Mouse (Mus musculus): ENCODE measurements at regions not wholly inside any gene's neighbourhood (a gene's known extent, or its start where the extent isn't known, plus 50 kb on each side); places are given as distances from the start of the nearest gene placed in this dataset.

- 78% methylated on average over 9 of the region's 9 CpGs for WGBS
- no peak overlapping the region for H3K4me3 ChIP-seq (ENCODE audit: low read depth, low read length)
- no peaks in the 10 kb centered on the region for H3K4me1 ChIP-seq (replicated peaks; ENCODE audit: control insufficient read depth, insufficient read depth, low read length)
- no peak overlapping the region for H3K27ac ChIP-seq (ENCODE audit: low read depth, low read length)
- H3K9ac ChIP-seq (ENCODE audit: low read depth, low read length) = no peak overlapping the region
- H3K27me3 ChIP-seq (replicated peaks; ENCODE audit: control insufficient read depth, insufficient read depth, low read length) = no peaks in the 10 kb centered on the region
- no peak for ATAC-seq
- no peak overlapping the region for H3K4me2 ChIP-seq (replicated peaks; ENCODE audit: low read depth)
- no peaks in the 10 kb centered on the region for H3K9me3 ChIP-seq (ENCODE audit: control insufficient read depth)
- no peaks in the 10 kb centered on the region for H3K36me3 ChIP-seq (ENCODE audit: control insufficient read depth, insufficient read depth)
- TF ChIP-seq CTCF (IDR thresholded peaks at IDR 0.05; ENCODE audit: low read depth) = no peak
Measured at GRCm38 (mm10) chr7:69890503-69891061, 476.0 kb downstream of the Nr2f2 start.

- Histone ChIP-seq H3K4me2 (replicated peaks; ENCODE audit: low read depth) (no peak overlapping the region), H3K27me3 (replicated peaks; ENCODE audit: control insufficient read depth, insufficient read depth, low read length) (no peaks in the 10 kb centered on the region), H3K9me3 (ENCODE audit: control insufficient read depth) (no peaks in the 10 kb centered on the region), H3K27ac (ENCODE audit: low read depth, low read length) (no peak overlapping the region), H3K4me1 (replicated peaks; ENCODE audit: control insufficient read depth, insufficient read depth, low read length) (no peaks in the 10 kb centered on the region), H3K4me3 (ENCODE audit: low read depth, low read length) (no peak overlapping the region), H3K9ac (ENCODE audit: low read depth, low read length) (no peak overlapping the region), H3K36me3 (ENCODE audit: control insufficient read depth, insufficient read depth) (no peaks in the 10 kb centered on the region)
- ATAC-seq = no peak
- TF ChIP-seq CTCF (IDR thresholded peaks at IDR 0.05; ENCODE audit: low read depth) = no peak
- WGBS = 90% methylated on average over 7 of the region's 7 CpGs
Measured at GRCm38 (mm10) chr7:69888251-69888650, 478.3 kb downstream of the Nr2f2 start.

GRCm38 (mm10) chr7:69877031-69877430, 489.5 kb downstream of the Nr2f2 start:
- no peak for ATAC-seq
- Histone ChIP-seq H3K9ac (ENCODE audit: low read depth, low read length) (no peak overlapping the region), H3K4me1 (replicated peaks; ENCODE audit: control insufficient read depth, insufficient read depth, low read length) (no peaks in the 10 kb centered on the region), H3K9me3 (ENCODE audit: control insufficient read depth) (no peaks in the 10 kb centered on the region), H3K4me3 (ENCODE audit: low read depth, low read length) (no peak overlapping the region), H3K27me3 (replicated peaks; ENCODE audit: control insufficient read depth, insufficient read depth, low read length) (no peaks in the 10 kb centered on the region), H3K4me2 (replicated peaks; ENCODE audit: low read depth) (no peak overlapping the region), H3K27ac (ENCODE audit: low read depth, low read length) (no peak overlapping the region), H3K36me3 (ENCODE audit: control insufficient read depth, insufficient read depth) (no peaks in the 10 kb centered on the region)
- no peak for TF ChIP-seq CTCF (IDR thresholded peaks at IDR 0.05; ENCODE audit: low read depth)

- Histone ChIP-seq H3K9me3 (ENCODE audit: control insufficient read depth) (no peaks in the 10 kb centered on the region), H3K27ac (ENCODE audit: low read depth, low read length) (no peak overlapping the region), H3K27me3 (replicated peaks; ENCODE audit: control insufficient read depth, insufficient read depth, low read length) (no peaks in the 10 kb centered on the region), H3K9ac (ENCODE audit: low read depth, low read length) (no peak overlapping the region), H3K4me3 (ENCODE audit: low read depth, low read length) (no peak overlapping the region), H3K4me2 (replicated peaks; ENCODE audit: low read depth) (no peak overlapping the region), H3K36me3 (ENCODE audit: control insufficient read depth, insufficient read depth) (no peaks in the 10 kb centered on the region), H3K4me1 (replicated peaks; ENCODE audit: control insufficient read depth, insufficient read depth, low read length) (no peaks in the 10 kb centered on the region)
- TF ChIP-seq CTCF (IDR thresholded peaks at IDR 0.05; ENCODE audit: low read depth) = no peak
- 73% methylated on average over 3 of the region's 3 CpGs for WGBS
- ATAC-seq = no peak
Measured at GRCm38 (mm10) chr7:69865801-69866200, 500.7 kb downstream of the Nr2f2 start.

- no peak for TF ChIP-seq CTCF (IDR thresholded peaks at IDR 0.05; ENCODE audit: low read depth)
- no peak overlapping the region for H3K27ac ChIP-seq (ENCODE audit: low read depth, low read length)
- H3K4me3 ChIP-seq (ENCODE audit: low read depth, low read length) = no peak overlapping the region
- no peaks in the 10 kb centered on the region for H3K36me3 ChIP-seq (ENCODE audit: control insufficient read depth, insufficient read depth)
- H3K9me3 ChIP-seq (ENCODE audit: control insufficient read depth) = no peaks in the 10 kb centered on the region
- H3K4me2 ChIP-seq (replicated peaks; ENCODE audit: low read depth) = no peak overlapping the region
- ATAC-seq = no peak
- no peak overlapping the region for H3K9ac ChIP-seq (ENCODE audit: low read depth, low read length)
- no peaks in the 10 kb centered on the region for H3K27me3 ChIP-seq (replicated peaks; ENCODE audit: control insufficient read depth, insufficient read depth, low read length)
- no peaks in the 10 kb centered on the region for H3K4me1 ChIP-seq (replicated peaks; ENCODE audit: control insufficient read depth, insufficient read depth, low read length)
- 29% methylated on average over 19 of the region's 19 CpGs for WGBS
Measured at GRCm38 (mm10) chr7:69844631-69845324, 521.8 kb downstream of the Nr2f2 start.

- no peak for ATAC-seq
- no peak overlapping the region for H3K27ac ChIP-seq (ENCODE audit: low read depth, low read length)
- H3K4me3 ChIP-seq (ENCODE audit: low read depth, low read length) = no peak overlapping the region
- H3K9ac ChIP-seq (ENCODE audit: low read depth, low read length) = no peak overlapping the region
- no peaks in the 10 kb centered on the region for H3K4me1 ChIP-seq (replicated peaks; ENCODE audit: control insufficient read depth, insufficient read depth, low read length)
- H3K4me2 ChIP-seq (replicated peaks; ENCODE audit: low read depth) = no peak overlapping the region
- H3K36me3 ChIP-seq (ENCODE audit: control insufficient read depth, insufficient read depth) = no peaks in the 10 kb centered on the region
- H3K27me3 ChIP-seq (replicated peaks; ENCODE audit: control insufficient read depth, insufficient read depth, low read length) = no peaks in the 10 kb centered on the region
- H3K9me3 ChIP-seq (ENCODE audit: control insufficient read depth) = no peaks in the 10 kb centered on the region
- 86% methylated on average over 5 of the region's 5 CpGs for WGBS
- TF ChIP-seq CTCF (IDR thresholded peaks at IDR 0.05; ENCODE audit: low read depth) = no peak
Measured at GRCm38 (mm10) chr7:69837379-69837778, 529.2 kb downstream of the Nr2f2 start.

Measured in intestine, postnatal 0 days (tissue).